Mouse (Mus musculus) spleen, postnatal 14 days (tissue): ENCODE data around the gene Gtpbp8.

Source experiments
- DNase-seq, 2 experiments: peaks; one replicate each; pipeline ENCODE4 v3.0.0; 2021 to 2022; ENCODE audit warnings: low spot score in 2 of 2

The Gtpbp8 gene

GRCm38 (mm10) chr16:44690501-44690900, 55.7 kb downstream of the Gtpbp8 start:
- DNase-seq, result no peak

- DNase-seq, result no peak
These were observed 57.7 kb downstream of the Gtpbp8 start for GRCm38 (mm10) chr16:44688507-44688906.

GRCm38 (mm10) chr16:44687719-44688420, 58.3 kb downstream of the Gtpbp8 start:
- no peak for DNase-seq

- no peak for DNase-seq
These were observed 59.0 kb downstream of the Gtpbp8 start for GRCm38 (mm10) chr16:44686991-44687718.
